Mouse (Mus musculus) testis, adult 2 months (tissue): ENCODE measurements around the gene Tnfrsf1b.

Experiments used
- CTCF ChIP-seq: fragments of 200-500 bp; IDR thresholded peaks from 2 replicates; pipeline ENCODE4 v1.5.1; 2012; ENCODE audit warnings: low read depth, mild to moderate bottlenecking, inconsistent platforms, low read length, moderate library complexity; ENCODE audit not compliant: control insufficient read depth, insufficient read depth, insufficient replicate concordance
- POLR2A ChIP-seq: fragments of 200-500 bp; IDR thresholded peaks from 2 replicates; pipeline ENCODE4 v1.6.1; 2012; ENCODE audit warnings: low read depth, mild to moderate bottlenecking, inconsistent platforms, low read length, moderate library complexity; ENCODE audit not compliant: control insufficient read depth

DNA sequence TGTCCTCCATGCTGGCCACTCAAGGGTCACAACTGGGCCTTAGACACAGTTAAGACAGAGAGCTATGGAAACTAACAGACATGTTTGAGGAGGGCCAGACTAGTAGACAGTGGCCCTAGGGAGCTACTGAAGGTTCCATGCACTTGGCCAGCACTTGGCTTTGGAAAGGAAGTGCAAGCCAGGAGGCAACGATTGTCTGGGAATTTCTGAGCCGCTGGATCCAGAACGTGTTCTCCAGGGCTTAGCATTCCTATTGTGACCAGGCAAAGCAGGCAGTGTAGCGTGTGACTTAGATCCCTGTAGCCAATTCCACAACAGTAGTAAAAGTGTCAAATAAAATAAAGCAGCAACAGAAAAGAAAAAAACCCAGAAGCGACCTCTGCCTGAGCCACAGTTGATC lies 14.1 kb upstream of the Tnfrsf1b start:
- no peak for TF ChIP-seq CTCF
- TF ChIP-seq POLR2A: no peak
